Mouse (Mus musculus) skeletal muscle tissue, adult 2 months (tissue): ENCODE data around the gene Limch1.

Source experiments
- DNase-seq: peaks from one replicate; pipeline ENCODE4 v3.0.0-alpha.2; 2012; ENCODE audit warnings: low read depth, low spot score

Gene Limch1

GRCm38 (mm10) chr5:66881901-66882341, 136.3 kb downstream of the Limch1 start:
- DNase-seq, result no peak

DNA sequence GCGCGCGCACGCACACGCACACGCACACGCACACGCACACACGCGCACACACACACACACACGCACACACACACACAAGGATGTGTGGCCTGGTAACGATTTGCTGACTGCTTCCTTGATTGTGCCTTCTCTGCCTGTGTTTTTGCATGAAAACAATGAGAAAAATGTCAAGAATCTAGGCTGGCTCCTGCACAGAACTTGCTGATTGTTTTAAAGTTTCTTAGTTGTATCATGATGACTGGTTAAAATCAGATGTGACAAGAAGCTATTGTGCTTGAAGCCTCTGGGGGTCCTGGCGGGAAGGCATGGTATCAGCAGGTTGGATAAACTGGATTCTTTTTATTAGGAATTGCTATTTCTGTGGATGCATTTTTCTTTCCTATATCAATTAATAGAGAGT, 137.1 kb downstream of the Limch1 start:
- no peak for DNase-seq

- no peak for DNase-seq
Measured at GRCm38 (mm10) chr5:66884505-66884904, 138.9 kb downstream of the Limch1 start.

GRCm38 (mm10) chr5:66886410-66887120, 140.9 kb downstream of the Limch1 start:
- no peak for DNase-seq

DNA sequence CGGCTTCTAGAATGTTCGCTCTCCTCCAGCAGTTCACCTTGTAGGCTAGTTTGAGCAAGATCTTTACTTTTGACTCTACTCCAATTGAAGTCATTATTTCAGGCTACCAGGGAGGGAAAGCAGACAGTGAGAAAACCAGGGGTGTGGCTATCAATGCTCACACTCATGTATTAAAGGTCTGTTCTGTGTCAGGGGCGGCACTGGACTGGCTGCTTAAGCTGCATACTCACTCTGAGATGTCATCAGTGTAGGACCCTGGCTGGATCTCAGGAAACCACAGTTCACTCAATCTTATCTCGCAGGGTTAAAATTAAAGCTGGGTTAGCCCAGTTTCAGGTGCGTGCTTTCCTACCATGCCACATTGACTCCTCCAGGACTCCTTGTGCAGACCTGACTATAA, 142.4 kb downstream of the Limch1 start:
- DNase-seq, result no peak

- DNase-seq, result no peak
Measured at GRCm38 (mm10) chr5:66889337-66889736, 143.7 kb downstream of the Limch1 start.

DNA sequence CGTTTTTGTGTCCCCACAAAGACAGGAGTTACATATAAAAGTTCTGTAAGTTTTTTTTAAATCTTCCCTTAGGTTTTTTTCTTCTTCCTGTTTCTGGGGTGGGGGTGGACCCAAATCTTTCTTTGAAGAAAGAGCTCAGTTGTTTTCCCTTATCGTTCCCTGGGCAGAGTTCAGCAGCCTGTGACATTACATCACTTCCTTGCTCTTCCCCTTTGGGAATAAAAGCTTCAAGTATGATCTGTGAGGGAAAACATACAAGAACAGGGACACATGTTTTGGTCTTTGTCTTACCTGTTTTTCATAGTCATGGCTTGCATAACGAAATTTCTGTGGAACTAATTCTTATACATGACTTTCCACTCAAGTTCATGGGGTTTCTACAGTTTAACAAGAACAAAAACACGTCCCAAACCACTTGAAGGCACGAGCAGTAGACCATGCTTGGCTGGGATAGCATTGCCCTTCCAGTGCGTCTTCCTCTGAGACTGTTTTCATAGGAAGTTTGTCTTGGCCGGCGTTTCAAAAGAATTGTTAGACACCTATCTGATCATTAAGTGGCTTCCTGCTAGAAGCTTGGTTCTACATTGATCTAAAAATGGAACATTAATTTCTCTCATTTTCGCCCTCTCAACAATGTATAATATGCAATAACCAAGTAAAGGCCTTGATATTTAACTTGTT, 150.0 kb downstream of the Limch1 start:
- DNase-seq, result no peak

DNA sequence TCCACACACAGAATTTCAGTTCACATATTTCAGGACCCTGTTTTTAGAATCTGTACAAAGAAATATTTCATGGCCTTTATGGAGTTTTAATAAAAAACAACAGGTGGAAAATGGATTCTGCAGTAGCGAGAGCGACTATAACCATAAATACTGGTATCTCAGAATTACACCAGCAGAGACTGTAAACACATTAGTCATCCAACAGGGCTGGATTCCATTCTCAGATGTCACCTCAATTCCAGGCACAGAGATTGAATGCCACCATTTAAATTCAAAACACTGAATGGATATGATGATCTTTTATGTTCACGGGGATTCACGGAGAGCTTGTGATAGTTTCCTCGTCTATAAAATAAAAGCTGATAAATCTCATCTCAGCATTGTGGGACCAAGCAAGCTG, 152.0 kb downstream of the Limch1 start:
- no peak for DNase-seq

DNA sequence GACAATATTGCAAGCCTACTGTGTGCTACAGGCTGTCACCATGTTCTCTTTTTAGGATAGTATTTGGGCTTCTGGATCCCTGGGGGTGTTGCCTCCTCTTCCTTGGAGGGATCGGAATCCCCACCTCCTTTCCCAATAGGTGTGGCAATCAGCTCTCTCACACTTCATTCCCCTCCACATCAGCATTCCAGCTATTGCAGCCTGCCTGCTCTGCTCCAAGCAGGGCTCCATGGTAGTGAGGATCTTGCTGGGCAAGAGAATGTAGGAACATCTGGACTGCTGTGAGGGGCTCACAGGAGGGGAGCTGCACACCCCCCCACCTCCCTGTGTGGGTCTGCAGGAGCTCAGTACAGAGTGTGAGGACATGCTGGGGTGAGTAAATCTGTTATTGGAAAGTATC, 152.6 kb downstream of the Limch1 start:
- DNase-seq, result no peak

GRCm38 (mm10) chr5:66898811-66899430, 153.3 kb downstream of the Limch1 start:
- DNase-seq, result peak; percentile 30

GRCm38 (mm10) chr5:66901116-66901515, 155.5 kb downstream of the Limch1 start:
- DNase-seq, result peak; percentile 7

- DNase-seq, result no peak
Measured at GRCm38 (mm10) chr5:66904835-66905234, 159.2 kb downstream of the Limch1 start.

GRCm38 (mm10) chr5:66908883-66909282, 163.3 kb downstream of the Limch1 start:
- no peak for DNase-seq

GRCm38 (mm10) chr5:66909962-66910361, 164.3 kb downstream of the Limch1 start:
- DNase-seq, result no peak

GRCm38 (mm10) chr5:66910610-66911009, 165.0 kb downstream of the Limch1 start:
- DNase-seq, result no peak

DNA sequence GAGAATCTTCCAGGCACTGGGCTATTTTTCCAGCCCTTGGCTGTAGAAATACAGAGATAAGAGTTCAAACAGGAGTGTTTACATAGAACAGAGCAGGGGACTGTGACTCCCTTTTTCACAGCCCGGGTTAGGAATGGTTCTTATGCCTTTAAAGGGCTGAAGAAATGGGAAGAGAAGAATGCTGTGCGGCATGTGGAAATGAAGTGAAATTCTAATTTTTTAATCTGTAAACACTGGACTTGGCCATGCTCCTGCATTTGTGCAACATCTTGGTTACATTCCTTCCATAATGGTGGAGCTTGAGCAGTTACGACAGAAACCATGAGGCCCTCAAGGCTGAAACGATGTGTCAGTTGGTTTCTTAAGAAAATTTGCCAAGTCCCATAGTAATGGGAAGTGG, 165.4 kb downstream of the Limch1 start:
- no peak for DNase-seq

DNA sequence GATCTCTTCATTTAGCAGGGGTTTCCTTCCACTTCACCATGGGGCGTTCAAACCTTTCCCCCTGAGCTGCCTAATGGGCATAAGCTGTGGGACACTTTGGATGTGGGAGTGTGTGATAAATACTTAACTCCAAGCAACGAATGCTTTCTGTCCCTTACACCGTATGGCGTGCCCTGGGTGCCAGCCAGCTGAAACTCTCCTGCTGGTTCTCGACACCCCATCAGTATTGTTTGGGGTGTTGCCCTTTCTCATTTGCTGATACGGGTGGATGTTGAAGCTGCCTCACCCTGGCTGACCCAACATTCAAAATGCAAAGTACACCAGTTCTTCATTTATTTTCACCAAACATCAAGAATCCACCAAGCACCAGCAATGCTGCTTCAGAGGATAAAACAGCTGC, 168.2 kb downstream of the Limch1 start:
- no peak for DNase-seq

GRCm38 (mm10) chr5:66917353-66918315, 172.0 kb downstream of the Limch1 start:
- no peak for DNase-seq

DNA sequence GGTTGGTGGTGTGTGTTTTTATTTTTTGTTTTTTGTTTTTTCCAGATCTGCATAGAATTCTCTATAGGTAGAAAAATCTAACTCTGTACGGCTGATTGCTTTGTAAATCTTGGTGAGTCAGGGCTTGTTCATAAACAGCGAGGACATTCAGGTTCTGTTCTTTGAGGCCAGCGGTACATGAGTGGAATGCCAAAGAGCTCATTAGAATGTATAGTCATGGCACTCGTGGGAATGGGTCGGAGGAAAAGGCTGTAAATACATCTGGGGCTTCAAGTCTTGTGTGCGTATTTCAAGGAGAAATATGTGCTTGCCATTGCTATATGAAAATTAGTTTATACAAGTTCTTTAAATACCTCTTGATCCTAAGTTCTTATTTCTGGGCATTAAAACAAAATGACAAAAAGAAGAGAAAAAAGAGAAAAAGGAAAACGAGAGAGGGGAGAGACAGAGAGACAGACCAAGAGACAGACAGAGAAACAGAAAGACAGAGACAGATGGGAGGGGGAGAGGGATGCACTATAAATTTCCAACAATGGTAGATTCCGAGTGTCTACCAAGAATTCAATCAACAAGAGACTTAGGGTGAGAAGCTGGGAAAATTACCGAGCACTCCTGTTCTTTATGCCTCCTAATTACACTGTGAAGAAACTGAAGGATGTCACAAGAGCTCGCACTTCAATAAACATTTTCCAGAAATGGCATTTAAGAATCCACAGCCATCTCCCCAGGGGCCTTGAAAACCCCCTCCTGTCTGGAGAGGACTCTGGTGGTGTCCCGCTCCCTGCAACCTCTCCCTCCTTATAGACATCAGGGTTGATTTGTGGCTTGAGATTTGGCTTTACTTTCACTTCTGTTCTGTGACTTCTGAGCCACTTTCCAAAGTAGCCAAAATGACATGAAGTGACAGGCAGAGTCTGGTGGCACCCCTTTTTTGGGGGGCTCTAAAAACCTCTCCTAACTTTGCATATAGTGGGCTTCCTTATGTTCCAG, 173.0 kb downstream of the Limch1 start:
- no peak for DNase-seq

GRCm38 (mm10) chr5:66922582-66922981, 177.0 kb downstream of the Limch1 start:
- DNase-seq, result peak; percentile 13
